Comparison of ENCODE assay signal across 9 mouse cellular contexts in genomic region chr12:72461894-72462530, GRCm38 (mm10). TPM values are rescaled to one million over a fixed set of nuclear protein-coding genes. Genes with fewer than 3 reads are reported as not detected.
DNase-seq lines count a peak whose midpoint lies in the region; ATAC-seq and TF ChIP-seq lines count a peak whose summit lies in the region.
"Had no signal": no experiment of that assay in that cellular context is flagged by ENCODE, and none has a peak within 500 bp of the region (broad histone marks: within the 10 kb centered on the region; RNA-seq: fewer than 3 reads in every experiment).

No protein-coding gene starts in this region.

- H3K9ac ChIP-seq in ES-E14 (ENCODE audit: insufficient read depth, low read depth, low read length, poor library complexity, severe bottlenecking) = no peak overlapping the region
- H3K9ac ChIP-seq in liver, embryonic 12.5 days = no peak overlapping the region
- H3K9ac ChIP-seq in neural tube, embryonic 12.5 days = no peak overlapping the region
- H3K9ac ChIP-seq: limb, embryonic 12.5 days had no signal

- TF ChIP-seq CTCF in C2C12 (IDR thresholded peaks at IDR 0.05; ENCODE audit: control insufficient read depth, insufficient read depth, insufficient read length) = peak; percentile 7

- peaks cover 15% of the 10 kb centered on the region for H3K27me3 ChIP-seq in C2C12 (ENCODE audit: control insufficient read depth, insufficient read depth, insufficient read length)
- H3K27me3 ChIP-seq in liver, embryonic 12.5 days (replicated peaks) = no peaks in the 10 kb centered on the region; the same call in 1 of the 2 replicates
- H3K27me3 ChIP-seq in neural tube, embryonic 12.5 days (replicated peaks) = no peaks in the 10 kb centered on the region
- H3K27me3 ChIP-seq: limb, embryonic 12.5 days had no signal

- H3K79me3 ChIP-seq in C2C12 (ENCODE audit: low read depth) = no peaks in the 10 kb centered on the region

- 0 out of 2 replicates have a peak overlapping the region, but pooled peaks have one; percentile 13 for H3K4me2 ChIP-seq in liver, embryonic 12.5 days
- H3K4me2 ChIP-seq in neural tube, embryonic 12.5 days (replicated peaks) = 0 out of 2 replicates have a peak overlapping the region, but pooled peaks have one; percentile 3
- H3K4me2 ChIP-seq: limb, embryonic 12.5 days had no signal

- H3ac ChIP-seq in C2C12 (ENCODE audit: control insufficient read depth, insufficient read length, low read depth) = no peak overlapping the region

- WGBS in liver, embryonic 12.5 days (ENCODE audit: insufficient replicate concordance) = 43% methylated on average over 5 of the region's 5 CpGs
- 48% methylated on average over 5 of the region's 5 CpGs for WGBS in neural tube, embryonic 12.5 days

- DNase-seq in ES-E14 (ENCODE audit: low read depth, low spot score) = peak; percentile 82
- peak; percentile 56 for DNase-seq in cerebellum, adult 11 months
- DNase-seq in frontal cortex, postnatal 36 days (ENCODE audit: low spot score in 2 of 2) = peak; percentile 42 to 49
- peak; percentile 79 for DNase-seq in thymus, postnatal 4 days

- no peak overlapping the region for H3K27ac ChIP-seq in ES-E14 (ENCODE audit: insufficient read depth, low read depth, low read length, poor library complexity, severe bottlenecking)
- H3K27ac ChIP-seq in liver, embryonic 12.5 days = no peak overlapping the region
- no peak overlapping the region for H3K27ac ChIP-seq in neural tube, embryonic 12.5 days
- H3K27ac ChIP-seq: limb, embryonic 12.5 days had no signal

- no peaks in the 10 kb centered on the region for H3K36me3 ChIP-seq in C2C12 (ENCODE audit: control insufficient read depth, insufficient read depth)
- H3K36me3 ChIP-seq in ES-E14 (ENCODE audit: control insufficient read depth, insufficient read depth, low read length, poor library complexity, severe bottlenecking) = no peaks in the 10 kb centered on the region
- no peaks in the 10 kb centered on the region for H3K36me3 ChIP-seq in liver, embryonic 12.5 days
- H3K36me3 ChIP-seq in neural tube, embryonic 12.5 days = no peaks in the 10 kb centered on the region
- H3K36me3 ChIP-seq: limb, embryonic 12.5 days had no signal

- H3K79me2 ChIP-seq in C2C12 (ENCODE audit: control insufficient read depth, insufficient read depth) = no peaks in the 10 kb centered on the region

- in situ Hi-C loops in ES-E14 (cut with MboI; ENCODE audit: low sequenced_read_pairs in 2 of 2, unreplicated experiment in 2 of 2) = loop anchor here in 1 of 2 experiments (25.0 kb wide), 1 partner anchor 200 kb away; the partner anchor contains the start of gene Dhrs7

- H3K4me3 ChIP-seq in C2C12 (ENCODE audit: insufficient read depth, poor library complexity, severe bottlenecking) (no peak overlapping the region), ES-E14 (ENCODE audit: insufficient read depth in 1 of 2, low read depth in 1 of 2, low read length in 2 of 2, poor library complexity in 1 of 2, severe bottlenecking in 1 of 2) (no peak overlapping the region)
- H3K4me3 ChIP-seq in liver, embryonic 12.5 days = no peak overlapping the region
- no peak overlapping the region for H3K4me3 ChIP-seq in neural tube, embryonic 12.5 days
- H3K4me3 ChIP-seq: limb, embryonic 12.5 days had no signal

- no peaks in the 10 kb centered on the region for H3K9me3 ChIP-seq in ES-E14 (ENCODE audit: control insufficient read depth, insufficient read depth, low read depth, low read length)
- H3K9me3 ChIP-seq in liver, embryonic 12.5 days (replicated peaks) = no peaks in the 10 kb centered on the region
- H3K9me3 ChIP-seq in neural tube, embryonic 12.5 days = no peaks in the 10 kb centered on the region
- H3K9me3 ChIP-seq: limb, embryonic 12.5 days had no signal

- no peaks in the 10 kb centered on the region for H3K4me1 ChIP-seq in ES-E14 (ENCODE audit: control insufficient read depth in 2 of 2, insufficient read depth in 2 of 2, low read length in 2 of 2, poor library complexity in 1 of 2)
- no peaks in the 10 kb centered on the region for H3K4me1 ChIP-seq in liver, embryonic 12.5 days
- H3K4me1 ChIP-seq in neural tube, embryonic 12.5 days = no peaks in the 10 kb centered on the region
- H3K4me1 ChIP-seq: limb, embryonic 12.5 days had no signal

- peak; percentile 72 for ATAC-seq in inflammation-experienced regulatory T-cells, adult 6 months
- peak; percentile 21; the same call in 1 of the 2 replicates for ATAC-seq in liver, embryonic 12.5 days
- ATAC-seq in neural tube, embryonic 12.5 days (ENCODE audit: low FRiP score, low read depth) = no peak

TF ChIP-seq in C2C12, 6 proteins besides CTCF, POLR2A, EP300 and RAD21:
- TF ChIP-seq MAX (IDR thresholded peaks at IDR 0.05) (no peak), FOSL1 (IDR thresholded peaks at IDR 0.05; ENCODE audit: insufficient read depth, low read length, poor library complexity, severe bottlenecking) (no peak), MYOG (IDR thresholded peaks at IDR 0.05; ENCODE audit: control insufficient read depth, extremely low read depth, insufficient read length) (no peak), USF1 (IDR thresholded peaks at IDR 0.05; ENCODE audit: low read depth) (no peak), MYOD1 (IDR thresholded peaks at IDR 0.05; ENCODE audit: control insufficient read depth, insufficient read length, low read depth) (no peak), CEBPB (IDR thresholded peaks at IDR 0.05; ENCODE audit: low read depth) (no peak)
TF ChIP-seq in C2C12: peak in this region for 0.

TF ChIP-seq in ES-E14, 5 proteins besides CTCF, POLR2A, EP300 and RAD21:
- TF ChIP-seq ZC3H11A (IDR thresholded peaks at IDR 0.05; ENCODE audit: borderline replicate concordance, low read depth, low read length) = peak; percentile 35
- TF ChIP-seq HCFC1 (IDR thresholded peaks at IDR 0.05; ENCODE audit: borderline replicate concordance, insufficient read depth, low read length) = no peak

RNA-seq across cellular contexts. Expression of gene Lrrc9, which starts 20.3 kb away (rescaled TPM):
- polyA plus RNA-seq in C2C12 (2012; fragmentation: generic; extraction: Trizol) = not detected
- 0.94 and 1.5 TPM in 2 replicates for total RNA-seq in ES-E14 (2012; rRNA removed)
- polyA plus RNA-seq in inflammation-experienced regulatory T-cells, adult 6 months (2017; shearing (Covaris generic)) = not detected
- polyA plus RNA-seq in liver, embryonic 12.5 days (2016; fragmentation: Nextera tagmentation; extraction: Ambion mirVana) = 0.22 and 0.30 TPM in 2 replicates
- 2.9 and 4.4 TPM in 2 replicates for polyA plus RNA-seq in neural tube, embryonic 12.5 days (2016; fragmentation: Nextera tagmentation; extraction: Ambion mirVana)

RNA-seq across cellular contexts. Expression of gene Rtn1, which starts 53.2 kb away (rescaled TPM):
- polyA plus RNA-seq in C2C12 (2012; fragmentation: generic; extraction: Trizol) = not detected
- 8.7 and 13.6 TPM in 2 replicates for total RNA-seq in ES-E14 (2012; rRNA removed)
- polyA plus RNA-seq in inflammation-experienced regulatory T-cells, adult 6 months (2017; shearing (Covaris generic)) = under 1 TPM in 1 of 3 experiments, not detected in 2; 0.18 TPM
- polyA plus RNA-seq in liver, embryonic 12.5 days (2016; fragmentation: Nextera tagmentation; extraction: Ambion mirVana) = 1.2 TPM in 2 replicates
- 999 and 1,030 TPM in 2 replicates for polyA plus RNA-seq in neural tube, embryonic 12.5 days (2016; fragmentation: Nextera tagmentation; extraction: Ambion mirVana)

Comparison
In these comparisons a context has a peak if more than half of its experiments do, and no peak if none do; other contexts are left out.
1. RNA of gene Rtn1, which starts 53.2 kb away (polyA plus RNA-seq): 999 to 1,030 TPM in neural tube, embryonic 12.5 days; 1.2 TPM in liver, embryonic 12.5 days, 0.18 TPM in inflammation-experienced regulatory T-cells, adult 6 months and not detected in C2C12 (single experiment); every median in the first group is over 100 times any median in the second.
2. Peak in every context shown above with its lines, with median percentiles within 50 percentile points of each other: DNase-seq.